In genomic region chr1:64755971-64756639, GRCm38 (mm10) we compare ENCODE assay signal across 13 mouse cellular contexts. TPM values are rescaled to one million over a fixed set of nuclear protein-coding genes. Genes with fewer than 3 reads are reported as not detected.
DNase-seq lines count a peak whose midpoint lies in the region; ATAC-seq and TF ChIP-seq lines count a peak whose summit lies in the region.
"Had no signal": no experiment of that assay in that cellular context is flagged by ENCODE, and none has a peak within 500 bp of the region (broad histone marks: within the 10 kb centered on the region; RNA-seq: fewer than 3 reads in every experiment).

No protein-coding gene starts in this region.

- 46% methylated on average over 7 of the region's 7 CpGs for WGBS in heart, postnatal 0 days

- TF ChIP-seq CTCF in heart, postnatal 0 days (IDR thresholded peaks at IDR 0.05; ENCODE audit: low read depth): no peak
- TF ChIP-seq CTCF in Patski (IDR thresholded peaks at IDR 0.05): no peak

- H3K4me1 ChIP-seq in heart, postnatal 0 days (ENCODE audit: control insufficient read depth, insufficient read depth): peaks cover 9% of the 10 kb centered on the region
- H3K4me1 ChIP-seq in megakaryocyte, embryonic 14.5 days: peaks cover 25% of the 10 kb centered on the region

- no peak for TF ChIP-seq EP300 in heart, postnatal 0 days (IDR thresholded peaks at IDR 0.05; ENCODE audit: low read depth)

- H3K9me3 ChIP-seq in heart, postnatal 0 days (replicated peaks; ENCODE audit: control insufficient read depth, low read length): no peaks in the 10 kb centered on the region
- peaks cover 4% of the 10 kb centered on the region; the same call in 1 of the 2 replicates for H3K9me3 ChIP-seq in megakaryocyte, embryonic 14.5 days
- H3K9me3 ChIP-seq: limb, embryonic 13.5 days had no signal

- no peaks in the 10 kb centered on the region for H3K36me3 ChIP-seq in heart, postnatal 0 days (replicated peaks; ENCODE audit: control insufficient read depth, insufficient read depth, low read length)
- no peaks in the 10 kb centered on the region for H3K36me3 ChIP-seq in megakaryocyte, embryonic 14.5 days (replicated peaks; ENCODE audit: low read length)
- H3K36me3 ChIP-seq: limb, embryonic 13.5 days had no signal

- no peak overlapping the region for H3K9ac ChIP-seq in heart, postnatal 0 days (replicated peaks; ENCODE audit: low read depth, low read length)
- H3K9ac ChIP-seq: hindbrain, embryonic 14.5 days; limb, embryonic 13.5 days had no signal

- CTCF ChIA-PET in Patski (lab: Charles Lee): interaction anchor here (1.3 to 1.9 kb wide), 4 partner anchors 10 to 162 kb away, joined by 4 to 8 read pairs (median 4); partner anchors contain the start of gene Fzd5

- in situ Hi-C loops in Patski (cut with MboI; ENCODE audit: low pct_unique_long_range_greater_than_20kb): no loop called here

- peak overlapping the region; percentile 38; the same call in 1 of the 2 replicates for H3K27ac ChIP-seq in heart, postnatal 0 days (ENCODE audit: low read depth)
- H3K27ac ChIP-seq: hindbrain, embryonic 14.5 days; limb, embryonic 13.5 days had no signal

- POLR2A ChIA-PET in Patski (lab: Charles Lee): no interaction called here

- H3K27me3 ChIP-seq in heart, postnatal 0 days (ENCODE audit: control insufficient read depth, insufficient read depth, low read length): no peaks in the 10 kb centered on the region
- no peaks in the 10 kb centered on the region for H3K27me3 ChIP-seq in Patski
- H3K27me3 ChIP-seq in megakaryocyte, embryonic 14.5 days (replicated peaks): peaks cover 9% of the 10 kb centered on the region
- H3K27me3 ChIP-seq: limb, embryonic 13.5 days had no signal

- no peak for DNase-seq in heart, postnatal 0 days (ENCODE audit: low spot score)
- DNase-seq in heart, adult 8-10 months (ENCODE audit: low spot score): no peak
- DNase-seq in 416B (ENCODE audit: low read depth) (peak; percentile 87), Patski (ENCODE audit: low read depth, low spot score) (no peak)
- DNase-seq in testis, postnatal 14 days (ENCODE audit: low spot score): no peak
- no peak for DNase-seq in embryo, embryonic 10 days (ENCODE audit: low spot score)
- DNase-seq: cerebellum, adult 8-10 months; right cerebral cortex, postnatal 4 days; thymus, adult 2 months had no signal

- H3K4me3 ChIP-seq in heart, postnatal 0 days (ENCODE audit: low read depth, low read length): no peak overlapping the region
- H3K4me3 ChIP-seq in megakaryocyte, embryonic 14.5 days (replicated peaks): peak overlapping the region; percentile 47
- H3K4me3 ChIP-seq: limb, embryonic 13.5 days had no signal

- H3K4me2 ChIP-seq in heart, postnatal 0 days (ENCODE audit: low read depth, low read length): peak overlapping the region; percentile 34; the same call in 1 of the 2 replicates
- H3K4me2 ChIP-seq: hindbrain, embryonic 14.5 days; limb, embryonic 13.5 days had no signal

- 0 out of 2 replicates have a peak, but pooled peaks have one; percentile 16 for ATAC-seq in heart, postnatal 0 days (ENCODE audit: insufficient read depth, low read depth)
- peak; percentile 57 for ATAC-seq in Patski
- ATAC-seq: midbrain, embryonic 16.5 days had no signal

RNA-seq across cellular contexts. Expression of gene Fzd5, which starts 18.6 kb away (rescaled TPM):
- total RNA-seq in heart, postnatal 0 days (2014; rRNA removed; ENCODE audit: low replicate concordance): 6.0 and 17.9 TPM in 2 replicates
- polyA plus RNA-seq in heart, postnatal 0 days (2015; fragmentation: Nextera tagmentation; extraction: Ambion mirVana): 1.3 and 1.4 TPM in 2 replicates
- total RNA-seq in heart, adult 8-10 months (2022): 1 to 10 TPM; 3.9 to 4.4 (median 4.3) TPM
- polyA plus RNA-seq in Patski (2021): 12.0 TPM
- 0.45 and 0.75 TPM in 2 replicates for polyA plus RNA-seq in megakaryocyte, embryonic 14.5 days (2012; ENCODE audit: insufficient read depth, low replicate concordance)
